Mouse (Mus musculus) adrenal gland, adult (tissue): ENCODE measurements around the gene 1700018B08Rik.
A peak's percentile ranks its signal among the peaks of the same experiment; 100 is the strongest.

ENCODE experiments used
- DNase-seq, 2 experiments: peaks; one replicate each; pipeline ENCODE4 v3.0.0; 2022 to 2023; ENCODE audit warnings: low spot score in 1 of 2; ENCODE audit not compliant: inconsistent age in 2 of 2

1700018B08Rik gene

DNA sequence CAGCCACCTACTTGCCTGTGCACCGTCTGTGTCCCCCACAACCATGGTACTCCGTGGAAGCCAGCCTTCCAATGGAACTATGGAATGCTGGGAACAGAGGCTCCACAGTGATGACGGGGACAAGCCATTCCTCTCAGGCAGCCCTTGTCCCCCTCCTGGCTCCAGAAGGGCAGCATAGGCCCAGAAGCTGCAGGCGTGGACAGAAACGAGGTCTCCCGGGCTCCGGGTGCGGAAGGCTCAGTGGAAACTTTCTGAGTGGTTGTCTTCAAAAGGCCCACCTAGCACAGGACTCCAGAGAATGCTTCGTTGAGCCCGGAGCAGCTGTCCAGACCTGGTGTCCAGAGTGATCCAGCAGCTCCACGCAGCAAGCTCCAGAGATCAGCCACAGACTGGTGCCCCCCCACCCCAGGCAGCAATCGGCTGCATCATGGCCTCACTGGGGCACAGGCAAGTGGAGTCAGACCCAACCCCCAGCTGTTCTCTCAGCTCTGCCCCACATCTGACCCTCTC, at the start of gene 1700018B08Rik:
Gene 1700018B08Rik (minus strand): TSS at position 45 of the 510 bp plus-strand sequence.
- peak in 1 of 2 experiments; percentile 12 for DNase-seq

DNA sequence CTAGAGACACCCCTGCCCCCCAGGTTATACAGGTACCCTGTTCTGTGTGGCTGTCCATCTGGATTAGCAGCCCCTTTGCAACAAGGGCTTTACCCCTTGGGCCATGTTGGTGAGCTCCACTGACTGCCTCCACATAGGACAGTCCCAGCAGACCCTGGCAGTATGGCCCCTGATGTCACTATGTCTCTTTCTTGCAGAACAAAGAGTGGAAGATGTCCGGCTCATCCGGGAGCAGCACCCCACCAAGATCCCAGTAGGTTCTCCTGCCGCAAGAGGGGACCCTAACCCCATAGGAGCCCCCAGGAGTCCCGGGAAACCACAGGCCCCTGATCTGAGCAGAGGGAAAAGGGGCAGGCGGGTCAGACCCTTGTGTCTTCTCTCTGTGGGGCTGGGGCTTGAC, 49.2 kb upstream of the 1700018B08Rik start:
- DNase-seq = peak in 1 of 2 experiments; percentile 30

DNA sequence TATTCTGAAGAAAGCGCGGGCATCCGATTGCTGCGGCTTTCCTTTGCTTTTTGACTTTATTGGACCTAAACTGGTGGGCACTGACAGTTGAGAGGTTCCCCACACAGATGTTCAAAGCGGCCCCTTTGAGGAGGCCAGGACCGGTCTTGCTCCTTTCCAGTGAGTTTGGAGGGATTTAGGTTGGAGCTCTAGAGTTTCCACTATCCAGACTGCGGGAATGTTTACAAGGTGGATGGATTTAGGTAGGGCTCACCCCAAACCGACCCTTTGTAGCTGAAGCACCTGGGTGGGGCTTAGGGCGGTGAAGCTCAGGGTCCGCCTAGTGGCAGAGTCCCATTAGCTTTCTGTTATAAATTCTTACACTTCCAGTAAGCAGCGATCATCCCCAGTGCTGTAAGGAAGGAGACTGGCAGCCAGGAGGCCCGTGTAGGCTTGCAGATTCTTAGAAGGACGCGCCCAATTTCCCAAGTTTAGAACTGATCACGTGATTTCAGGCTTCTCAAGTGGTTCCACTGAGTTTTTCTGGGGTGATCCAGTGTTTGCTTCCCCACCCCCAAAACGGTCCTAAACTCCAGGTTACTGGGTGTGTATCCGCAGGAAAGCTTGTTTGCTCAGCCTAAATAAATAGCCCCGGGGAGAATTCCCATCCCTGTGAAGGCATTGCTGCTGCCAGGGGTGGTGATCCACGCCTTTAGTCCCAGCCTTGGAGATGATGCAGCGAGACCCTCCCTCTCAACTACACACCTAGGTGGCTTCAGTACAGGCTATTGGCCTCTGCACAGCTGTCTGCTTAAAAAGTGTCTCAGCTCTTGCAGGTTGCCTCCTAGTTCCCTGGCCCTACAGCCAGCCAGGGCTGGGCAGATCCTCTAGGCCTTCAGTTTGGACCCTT, 47.3 kb upstream of the 1700018B08Rik start:
- DNase-seq = peak in 1 of 2 experiments; percentile 74

DNA sequence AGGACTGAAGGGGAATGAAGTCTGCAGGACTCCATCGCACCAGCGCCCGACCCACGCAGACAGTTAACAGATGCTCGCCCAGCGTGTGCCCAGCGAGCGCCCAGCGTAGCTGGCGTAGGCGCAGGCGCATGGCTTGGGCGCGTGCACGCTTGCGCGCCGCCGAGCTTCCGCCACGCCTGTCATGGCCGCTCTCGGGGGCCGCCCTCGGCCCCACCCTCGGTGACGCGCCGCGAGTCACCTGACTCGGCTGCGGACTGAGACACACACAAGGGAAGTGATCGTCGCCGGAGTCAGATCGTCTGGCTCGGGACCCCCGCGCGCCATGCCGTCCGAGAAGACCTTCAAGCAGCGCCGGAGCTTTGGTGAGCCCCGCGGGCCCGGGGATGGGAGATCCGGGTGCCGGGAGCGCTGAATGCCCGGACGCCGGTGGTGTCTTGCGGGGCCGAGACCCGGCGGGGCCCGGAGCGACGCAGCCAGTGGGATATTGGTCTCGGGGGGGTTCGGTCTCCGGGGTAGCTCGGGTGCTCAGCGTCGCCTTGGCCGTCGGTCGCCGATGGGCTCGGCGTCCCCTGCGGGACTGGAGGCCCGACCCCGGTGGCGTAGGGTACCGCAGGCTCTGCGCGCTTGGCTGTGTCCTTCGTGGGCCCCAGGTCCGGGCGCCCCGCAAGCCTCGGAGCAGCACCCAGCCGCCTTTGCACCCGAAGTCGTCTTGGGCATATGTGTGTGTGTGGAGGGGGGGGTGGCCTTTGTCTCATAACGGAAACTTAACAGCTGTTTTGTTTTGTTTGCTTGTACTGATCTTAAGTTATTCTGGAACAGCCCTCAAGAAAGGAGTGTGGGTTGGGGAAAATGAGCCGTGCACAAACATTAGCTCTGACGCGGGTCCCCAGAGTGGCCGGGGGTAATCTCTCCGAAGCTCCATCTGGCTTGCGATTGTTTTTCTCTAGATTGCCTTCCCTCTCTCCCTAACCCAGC, 46.4 kb upstream of the 1700018B08Rik start, which contains the start of gene Map1lc3b:
Gene Map1lc3b (plus strand): TSS at position 159 of the 975 bp plus-strand sequence.
- DNase-seq = peak; percentile 97 to 98

DNA sequence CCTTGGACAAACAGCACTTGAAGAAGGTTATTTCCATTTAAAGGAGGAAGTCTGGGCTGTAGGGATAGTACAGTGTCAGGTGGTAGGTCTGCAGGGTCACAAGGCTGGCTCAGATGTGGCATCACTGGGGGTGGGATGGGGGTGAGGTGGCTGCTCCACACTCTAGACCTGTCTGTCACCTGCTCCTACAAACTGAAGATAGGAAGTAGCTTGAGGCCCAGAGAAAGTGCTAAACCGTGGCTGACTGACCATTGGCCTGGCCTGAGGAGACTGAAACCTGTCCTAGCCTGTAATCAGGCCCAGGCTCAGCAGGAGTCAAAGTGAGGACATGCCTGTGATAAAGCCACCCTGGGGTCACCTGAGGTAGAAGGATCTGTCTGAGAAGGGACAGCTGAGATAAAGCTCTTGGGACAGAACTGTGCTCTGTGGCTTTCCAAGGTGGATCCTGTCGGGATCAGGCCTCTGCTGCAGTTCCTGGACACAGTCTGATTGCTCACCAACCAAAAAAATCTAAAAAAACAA, 45.1 kb upstream of the 1700018B08Rik start:
- DNase-seq = peak in 1 of 2 experiments; percentile 38

DNA sequence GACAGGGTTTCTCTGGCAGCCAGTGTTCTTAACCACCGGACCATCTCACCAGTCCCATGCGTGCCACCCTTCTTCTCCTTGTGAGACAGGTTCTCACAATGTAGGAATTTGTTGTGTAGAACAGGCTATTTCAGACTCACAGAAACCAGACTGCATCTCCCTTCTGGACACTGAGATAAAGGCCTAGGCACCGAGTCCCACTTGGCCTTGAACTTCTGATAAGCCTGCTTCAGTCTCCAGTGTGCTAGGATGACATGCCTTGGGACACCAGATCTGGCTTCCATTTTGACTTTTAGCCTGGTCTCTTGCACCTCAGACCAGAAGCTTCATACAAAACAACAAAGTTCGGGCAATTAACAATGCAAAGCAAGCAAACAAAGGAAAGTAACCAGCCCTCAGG, 44.6 kb upstream of the 1700018B08Rik start:
- DNase-seq = peak in 1 of 2 experiments; percentile 23

DNA sequence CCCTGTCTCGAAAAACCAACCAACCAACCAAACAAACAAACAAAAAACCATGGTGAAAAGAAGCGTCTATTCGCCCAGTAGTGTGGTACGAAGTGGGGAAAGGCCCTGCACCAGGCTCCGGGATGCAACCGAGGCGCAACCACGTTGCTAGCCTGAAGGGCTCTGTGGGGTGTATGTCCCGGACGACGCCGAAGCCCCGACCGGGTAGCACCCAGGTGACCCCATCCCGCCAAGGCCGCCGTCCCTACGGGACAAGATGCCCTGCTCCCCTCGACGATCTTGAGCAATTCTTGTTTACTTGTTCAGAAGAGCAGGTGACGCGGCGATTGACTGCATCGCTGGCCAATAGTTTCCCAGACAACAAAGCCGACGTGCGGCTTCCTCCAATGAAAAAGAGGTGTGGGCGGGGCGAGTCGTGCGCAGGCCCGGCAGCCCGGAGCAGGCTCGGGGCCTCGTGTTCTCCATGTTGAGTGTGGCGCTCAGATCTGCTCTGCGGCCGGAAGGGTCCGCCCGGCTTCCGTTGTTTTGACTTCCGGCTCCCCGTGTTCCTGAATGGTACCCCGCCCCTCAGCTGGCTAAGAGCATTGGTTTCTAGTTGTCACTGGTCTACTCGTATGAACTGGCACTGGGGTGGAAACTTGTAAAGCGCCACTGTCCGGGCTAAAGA, 41.2 kb upstream of the 1700018B08Rik start:
- peak; percentile 100 for DNase-seq

DNA sequence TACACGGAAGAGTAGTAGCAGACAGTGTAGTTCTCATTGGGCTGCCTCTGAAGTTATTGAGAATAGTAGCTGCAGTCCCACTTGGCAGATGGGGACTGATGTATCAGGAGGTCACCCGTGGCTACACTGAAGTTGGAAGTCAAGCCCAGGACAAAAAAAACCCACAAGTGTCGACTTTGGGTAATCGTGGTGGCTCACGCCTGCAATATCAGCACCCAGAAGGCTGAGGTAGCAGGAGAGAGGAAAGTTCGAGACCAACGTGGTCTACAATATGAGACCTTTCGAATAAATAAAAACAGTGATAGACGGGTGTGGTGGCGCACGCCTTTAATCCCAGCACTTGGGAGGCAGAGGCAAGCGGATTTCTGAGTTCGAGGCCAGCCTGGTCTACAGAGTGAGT, 40.6 kb upstream of the 1700018B08Rik start:
- DNase-seq = peak in 1 of 2 experiments; percentile 65

DNA sequence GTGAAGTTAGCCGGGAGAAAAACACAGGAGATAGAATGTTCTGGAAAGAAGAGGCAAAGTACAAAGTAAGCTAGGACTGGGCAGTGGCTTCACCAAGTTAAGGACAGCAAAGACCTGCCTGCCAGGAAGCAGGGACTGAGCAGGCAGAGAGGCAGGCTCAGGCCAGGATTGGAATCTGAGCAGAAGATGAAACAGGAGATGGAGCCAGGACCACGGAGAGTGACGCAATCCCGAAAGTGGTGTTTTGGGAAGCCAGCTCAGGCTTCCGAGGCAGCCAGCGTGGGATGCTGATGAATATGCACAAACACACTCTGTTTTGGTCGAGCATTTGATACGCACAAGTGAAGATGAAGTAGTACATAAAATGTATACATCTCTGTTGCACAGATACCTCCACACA, 39.5 kb upstream of the 1700018B08Rik start:
- no peak for DNase-seq

DNA sequence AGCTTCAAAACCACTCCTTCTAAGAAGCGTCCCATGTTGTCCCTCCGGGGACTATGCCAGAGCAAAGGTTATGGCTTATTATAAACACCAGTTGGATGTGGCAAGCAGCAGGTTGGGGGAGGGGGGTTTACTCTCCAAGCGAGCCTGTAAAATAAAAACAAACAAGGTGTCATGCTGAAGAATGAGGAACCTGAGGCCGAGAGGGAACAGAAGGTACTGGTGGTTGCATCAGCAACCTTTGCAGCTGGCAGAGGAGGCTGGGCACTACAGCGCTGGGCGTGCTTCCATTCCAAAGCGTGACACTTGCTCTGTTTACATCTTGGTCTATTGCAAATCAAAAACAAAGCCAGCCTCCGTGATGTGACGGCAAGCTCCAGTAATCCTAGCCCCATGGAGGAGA, 36.3 kb upstream of the 1700018B08Rik start:
- no peak for DNase-seq

DNA sequence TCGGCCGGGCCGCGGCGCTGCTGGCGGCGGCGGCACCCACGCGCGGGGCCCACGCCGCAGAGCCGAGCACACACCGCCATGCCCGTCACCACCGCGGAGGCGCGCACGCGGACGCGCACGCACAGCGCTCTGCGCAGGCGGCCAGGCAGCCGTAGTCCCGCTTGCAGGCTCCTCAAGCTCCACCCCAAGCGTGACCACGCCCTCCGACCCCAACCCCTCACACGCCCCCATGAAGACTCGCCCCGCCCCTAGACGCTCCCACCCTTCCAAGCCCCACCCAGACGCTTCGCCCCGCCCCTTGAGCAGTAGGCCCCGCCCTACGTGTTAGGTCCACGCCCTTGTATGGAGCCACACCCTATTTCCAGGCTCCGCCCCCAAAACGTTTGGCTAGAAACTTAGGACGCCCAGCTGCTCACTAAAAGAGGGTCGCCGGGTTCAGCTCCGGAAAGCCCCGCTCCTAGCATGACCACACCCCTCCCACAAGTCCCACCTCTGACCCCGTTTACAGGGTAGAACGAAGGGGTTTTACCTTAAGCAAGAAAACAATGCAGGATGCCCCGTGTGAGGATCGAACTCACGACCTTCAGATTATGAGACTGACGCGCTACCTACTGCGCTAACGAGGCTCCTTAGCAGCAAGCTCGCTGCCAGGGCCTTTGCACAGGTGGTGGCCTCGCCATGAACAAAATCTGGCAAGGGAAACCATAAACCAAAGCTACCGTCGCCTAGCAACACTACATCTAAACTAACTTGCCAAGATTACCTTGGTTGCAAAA, 34.7 kb upstream of the 1700018B08Rik start, which contains the start of gene Fbxo31:
Gene Fbxo31 (minus strand): TSS at position 131 of the 776 bp plus-strand sequence.
- DNase-seq = peak; percentile 94 to 98

DNA sequence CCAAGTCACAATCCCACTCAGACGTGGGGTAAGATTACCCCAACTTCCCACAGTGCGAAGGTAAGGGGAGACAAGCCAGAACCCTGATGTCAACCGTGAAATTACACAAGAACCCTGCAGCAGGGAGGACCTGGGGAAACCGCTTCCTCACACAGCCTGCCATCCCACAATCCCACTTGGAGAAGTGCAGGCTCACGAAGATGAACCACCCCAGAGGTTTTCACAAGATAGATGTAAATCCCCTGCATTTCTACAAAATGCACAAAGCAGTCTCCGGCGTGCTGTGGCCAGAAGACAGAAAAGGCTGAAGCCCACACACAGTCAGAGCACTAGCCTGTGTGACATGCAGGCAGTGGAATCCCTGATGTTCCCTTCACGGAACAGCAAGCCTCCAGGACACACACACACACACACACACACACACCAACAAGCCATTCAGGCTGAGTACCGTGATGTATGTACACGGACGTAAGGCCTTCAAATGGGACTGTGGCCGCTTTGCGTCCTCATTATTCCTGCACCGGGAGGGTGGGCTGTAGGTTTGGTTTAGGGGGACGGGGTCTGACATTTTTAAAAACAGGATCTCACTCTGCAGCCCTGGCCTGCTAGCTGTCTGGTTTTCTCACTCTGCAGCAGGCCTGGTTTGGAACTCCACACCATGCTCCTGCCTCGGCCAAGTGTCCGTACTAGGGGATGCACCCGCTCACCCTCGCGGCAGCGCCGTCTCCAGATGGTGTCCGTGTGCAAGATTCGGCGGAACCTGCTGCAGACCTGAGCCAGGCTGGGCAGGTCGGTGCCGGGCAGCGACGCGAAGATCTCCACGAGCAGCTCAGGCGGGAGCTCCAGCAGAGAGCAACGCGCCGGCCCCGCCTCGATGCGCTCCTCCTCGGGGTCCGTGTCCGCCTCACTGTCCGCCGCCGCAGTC, 33.9 kb upstream of the 1700018B08Rik start:
- DNase-seq = peak in 1 of 2 experiments; percentile 74

DNA sequence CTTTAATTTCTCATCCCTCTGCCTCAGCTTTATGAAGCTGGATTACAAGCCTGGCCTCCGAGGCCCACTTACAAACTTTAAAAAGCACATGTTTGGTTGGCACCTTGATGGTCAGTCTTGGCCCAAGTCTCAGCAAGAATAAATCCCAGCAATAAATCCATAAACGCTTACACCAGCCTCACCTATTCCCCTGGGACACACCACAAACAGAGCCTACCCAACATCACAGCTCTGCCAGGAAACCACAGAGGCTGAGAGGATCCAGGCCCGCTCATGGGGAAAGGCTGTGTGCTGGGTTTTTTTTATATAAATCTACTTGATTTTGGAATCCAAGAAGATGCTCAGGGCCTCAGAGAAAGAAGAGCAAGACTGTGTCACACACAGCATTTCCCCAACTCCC, 31.5 kb upstream of the 1700018B08Rik start:
- DNase-seq = no peak

DNA sequence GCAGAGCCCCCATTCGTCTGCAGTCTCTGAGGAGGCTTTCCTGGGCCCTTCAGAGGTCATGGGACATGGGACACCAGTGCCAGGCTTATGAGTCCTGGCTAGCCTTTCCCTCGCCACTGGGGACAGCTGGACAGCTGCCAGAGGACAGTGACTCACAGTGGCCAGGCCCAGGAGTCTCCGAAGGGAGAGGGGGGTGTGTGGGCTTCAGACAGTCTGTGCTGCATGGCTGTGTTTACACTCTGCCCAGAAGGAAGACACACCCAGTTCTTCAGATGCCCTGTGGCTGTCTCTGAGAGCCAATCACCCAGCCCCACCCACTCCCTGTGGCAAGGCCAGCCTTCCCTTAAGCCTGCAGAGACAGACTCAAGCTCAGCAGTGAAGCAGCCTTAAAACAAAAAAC, 29.2 kb upstream of the 1700018B08Rik start:
- peak; percentile 89 to 96 for DNase-seq

DNA sequence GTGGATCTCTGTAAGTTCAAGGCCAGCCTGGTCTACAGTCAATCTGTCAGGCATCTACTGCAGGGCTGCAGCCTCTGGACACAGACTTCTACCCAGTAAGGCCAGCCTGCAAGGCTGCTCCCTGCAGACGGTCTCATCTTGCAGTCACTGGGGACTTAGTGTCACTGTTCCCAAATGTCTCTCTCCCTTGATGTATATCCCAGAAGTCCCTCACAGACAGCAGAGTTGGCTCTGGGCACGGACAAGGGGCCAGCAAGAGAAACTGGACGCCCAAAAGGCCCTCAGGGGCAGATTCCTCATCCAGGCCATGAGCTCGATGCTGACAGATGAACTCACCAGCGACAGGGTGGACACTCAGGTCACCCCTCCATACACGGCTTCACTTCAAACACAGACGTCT, 28.0 kb upstream of the 1700018B08Rik start:
- no peak for DNase-seq

DNA sequence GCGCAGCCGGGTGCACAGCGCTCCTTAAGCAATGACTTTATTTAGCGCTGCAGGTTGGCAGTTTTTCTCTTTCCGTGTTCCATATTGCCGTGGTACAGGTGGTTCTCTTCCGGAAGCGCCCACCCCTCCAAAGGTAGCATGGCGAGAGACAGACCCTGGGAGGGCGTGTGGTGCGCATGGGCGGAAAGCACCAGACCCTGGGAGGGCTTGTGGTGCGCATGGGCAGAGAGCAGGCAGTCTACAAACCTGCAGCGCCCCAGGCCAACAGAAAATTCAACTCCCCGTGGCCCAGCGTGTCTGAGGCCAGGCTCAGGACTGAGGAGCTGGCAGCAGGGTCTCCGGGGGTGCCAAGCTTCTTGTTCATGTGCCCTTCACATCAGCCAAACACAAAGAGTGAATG, 26.7 kb upstream of the 1700018B08Rik start:
- DNase-seq = no peak

DNA sequence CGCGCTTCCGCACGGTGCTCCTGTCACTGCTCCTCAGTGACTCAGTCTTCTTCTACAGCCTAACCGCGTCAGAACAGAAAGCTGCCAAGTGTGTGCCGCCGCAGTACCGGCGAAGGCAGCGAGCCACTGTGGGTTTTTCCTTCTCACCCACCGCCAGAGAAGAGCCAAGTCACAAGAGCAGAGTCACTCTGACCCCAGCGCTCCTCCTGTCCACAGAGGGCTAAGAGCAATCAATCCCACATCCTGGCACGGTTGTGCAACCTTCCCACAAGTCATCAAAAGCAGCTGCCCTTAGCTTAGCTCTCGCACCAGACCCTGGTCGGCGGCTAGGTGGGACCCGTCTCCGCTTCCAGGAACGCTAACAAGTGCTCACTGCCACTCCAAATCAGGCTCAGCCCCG, 26.2 kb upstream of the 1700018B08Rik start:
- peak; percentile 70 to 79 for DNase-seq

DNA sequence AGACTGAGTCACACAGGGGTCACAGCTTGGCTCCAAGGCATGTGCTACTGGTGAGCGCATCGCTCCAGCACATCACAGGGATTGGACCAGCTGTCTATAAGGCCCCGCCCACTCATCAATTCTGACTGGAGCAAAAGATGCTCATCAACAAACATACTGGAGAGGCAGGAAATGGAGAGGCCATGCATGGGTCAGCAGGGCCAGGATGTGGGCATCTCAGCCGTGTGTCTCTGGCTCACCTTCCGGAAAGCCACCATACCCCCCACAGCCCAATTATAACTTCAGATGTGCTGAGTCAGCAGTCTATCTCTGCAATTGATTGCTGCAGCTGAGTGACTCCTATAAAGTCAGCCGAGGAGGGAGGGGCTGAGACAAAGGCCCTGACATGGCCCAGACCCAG, 24.2 kb upstream of the 1700018B08Rik start:
- peak in 1 of 2 experiments; percentile 56 for DNase-seq
